Mouse (Mus musculus): ENCODE results near the gene Ripor3. TPM values are rescaled to one million over a fixed set of nuclear protein-coding genes. Genes with fewer than 3 reads are reported as not detected.
"Not testable (repeated sequence)": the region's sequence is repeated elsewhere in the genome, so short reads cannot be mapped to it uniquely, and the experiment has no call there.

Ripor3 gene
- polyA plus RNA-seq (2012; rRNA removed) (21.0 and 24.8 TPM in 2 replicates), polyA plus RNA-seq (2014; fragmentation: Nextera tagmentation; extraction: Ambion mirVana) (5.3 TPM in 2 replicates)

DNA sequence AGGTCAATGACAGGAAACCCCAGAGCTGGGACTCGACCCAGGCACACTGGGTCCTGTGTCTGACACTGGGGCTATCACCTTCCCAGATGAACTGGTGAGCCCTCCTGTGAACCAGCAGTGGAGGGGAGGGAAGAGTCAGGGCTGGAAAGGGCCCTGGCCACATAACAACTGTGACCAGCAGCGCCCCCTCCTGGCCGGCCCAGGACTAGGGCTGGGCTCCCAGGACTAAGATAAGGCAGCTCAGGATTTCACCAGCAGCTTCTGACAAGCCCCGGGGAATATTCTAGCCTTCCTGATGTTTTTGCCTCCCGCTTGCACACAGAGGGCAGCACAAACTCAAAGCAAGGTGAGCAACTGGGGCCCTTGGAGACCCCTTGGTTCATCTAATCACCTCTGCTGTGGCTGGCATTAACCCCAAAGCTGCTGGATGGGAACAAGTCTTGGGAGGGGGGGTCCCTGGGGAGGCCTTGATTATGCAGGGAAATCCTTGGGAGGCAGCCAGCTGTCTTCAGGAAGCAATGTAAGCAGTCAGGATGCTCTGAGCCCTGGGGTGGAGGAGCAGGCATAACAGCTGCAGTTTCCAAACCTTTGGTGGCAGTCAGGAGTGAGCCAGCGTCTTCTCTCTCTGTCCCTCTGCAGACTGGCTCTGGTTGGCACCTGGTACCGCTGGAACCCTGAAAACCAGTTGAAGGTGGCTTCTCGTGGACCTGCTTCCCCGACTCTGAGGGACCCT is at the start of gene Ripor3:
Gene Ripor3, minus strand, starts transcription at position 683 of the 733 bp plus-strand sequence.
- Histone ChIP-seq H3K4me2 (replicated peaks; ENCODE audit: low read depth, low read length, severe bottlenecking) (no peak within 1 kb of the TSS), H3K27ac (replicated peaks; ENCODE audit: low read depth, low read length) (peak within 1 kb of the TSS; percentile 5; the same call in 1 of the 2 replicates)
- no peak for TF ChIP-seq POLR2A (IDR thresholded peaks at IDR 0.05; ENCODE audit: borderline replicate concordance, extremely low read depth, insufficient read depth, insufficient read length)

DNA sequence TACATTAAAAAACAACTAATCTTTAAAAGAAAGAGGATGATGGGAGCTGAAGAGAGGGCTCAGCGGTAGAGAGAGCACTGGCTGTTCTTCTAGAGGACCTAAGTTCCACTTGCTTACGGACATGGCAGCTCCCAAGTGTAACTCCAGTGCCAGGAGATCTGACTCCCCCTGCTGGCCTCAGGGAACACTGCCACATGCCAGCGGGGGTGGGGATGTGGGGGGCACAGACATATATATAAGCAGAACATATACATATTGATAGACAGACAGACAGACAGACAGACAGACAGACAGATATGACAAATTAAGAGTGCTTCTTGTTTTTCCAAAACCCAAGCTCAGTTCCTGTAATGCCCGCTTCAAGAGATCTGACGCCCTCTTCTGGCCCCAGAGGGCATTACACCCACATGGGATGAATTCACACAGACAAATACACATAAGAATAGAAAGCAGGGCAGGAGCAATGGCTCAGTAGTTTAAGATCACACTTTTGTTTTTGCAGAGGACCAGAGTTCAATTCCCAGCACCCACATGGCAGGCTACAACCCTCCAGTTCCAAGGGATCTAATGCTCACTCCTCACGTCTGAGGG is 48.9 kb upstream of the Ripor3 start:
- 81% methylated on average over 6 of the region's 6 CpGs for WGBS
- DNase-seq (ENCODE audit: low spot score), result no peak

More for the DNA sequence above, at the start of gene Ripor3:
- H3K9me3 ChIP-seq (ENCODE audit: control insufficient read depth, low read length), result no peaks in the 10 kb centered on the region
- no peak within 1 kb of the TSS for H3K9ac ChIP-seq (ENCODE audit: low read depth, low read length, severe bottlenecking)
- no peaks in the 10 kb centered on the region for H3K27me3 ChIP-seq (ENCODE audit: control insufficient read depth, insufficient read depth, low read length)
- peaks cover 16% of the 10 kb centered on the region for H3K4me1 ChIP-seq (ENCODE audit: control insufficient read depth, insufficient read depth, low read length)
- ATAC-seq (ENCODE audit: low FRiP score, low read depth), result no peak
- no peak within 1 kb of the TSS for H3K4me3 ChIP-seq (replicated peaks; ENCODE audit: low read length)
- peak; percentile 56 for DNase-seq (ENCODE audit: low spot score)
- H3K36me3 ChIP-seq (ENCODE audit: control insufficient read depth, insufficient read depth, low read length), result no peaks in the 10 kb centered on the region
- 34% methylated on average over 9 of the region's 9 CpGs for WGBS

DNA sequence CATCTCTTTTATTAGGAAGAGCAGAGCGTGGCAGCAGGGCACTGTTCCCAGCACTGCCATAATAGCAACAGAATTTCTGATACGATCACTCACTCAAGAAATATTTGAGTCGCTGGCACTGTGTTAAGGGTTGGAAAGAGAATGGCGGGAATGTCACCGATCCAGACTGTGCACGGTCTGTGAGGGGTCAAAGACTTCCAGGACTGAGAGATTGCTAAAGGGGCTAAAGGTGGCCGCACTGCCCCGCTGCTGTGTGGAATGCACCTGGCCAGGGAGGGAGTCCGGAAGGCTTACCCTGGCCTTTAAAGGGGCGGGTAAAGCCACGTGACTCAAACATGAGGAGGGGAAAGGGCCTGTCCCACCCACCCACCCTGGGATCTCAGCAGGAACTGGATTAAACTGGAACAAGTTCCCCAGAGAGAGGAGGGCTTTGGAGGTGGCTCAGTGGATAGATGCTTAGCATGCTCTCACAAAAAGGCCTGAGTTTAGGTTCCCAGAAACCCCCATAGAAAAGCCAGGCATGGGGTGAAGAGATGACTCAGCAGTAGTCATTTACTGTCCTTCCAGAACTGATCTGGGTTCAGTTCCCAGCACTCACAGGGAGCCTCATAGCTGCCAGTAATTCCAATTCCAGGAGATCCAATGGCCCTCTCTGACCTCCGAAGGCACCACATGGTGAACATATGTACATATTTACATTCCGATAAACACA is 48.2 kb upstream of the Ripor3 start:
- no peak overlapping the region for H3K4me3 ChIP-seq (replicated peaks; ENCODE audit: low read length)
- no peaks in the 10 kb centered on the region for H3K9me3 ChIP-seq (ENCODE audit: control insufficient read depth, low read length)
- H3K36me3 ChIP-seq (ENCODE audit: control insufficient read depth, insufficient read depth, low read length), result no peaks in the 10 kb centered on the region
- no peak overlapping the region for H3K27ac ChIP-seq (replicated peaks; ENCODE audit: low read depth, low read length)
- no peak for TF ChIP-seq POLR2A (IDR thresholded peaks at IDR 0.05; ENCODE audit: borderline replicate concordance, extremely low read depth, insufficient read depth, insufficient read length)
- H3K27me3 ChIP-seq (ENCODE audit: control insufficient read depth, insufficient read depth, low read length), result no peaks in the 10 kb centered on the region
- no peak for DNase-seq (ENCODE audit: low spot score)
- H3K9ac ChIP-seq (ENCODE audit: low read depth, low read length, severe bottlenecking), result no peak overlapping the region
- peaks cover 16% of the 10 kb centered on the region for H3K4me1 ChIP-seq (ENCODE audit: control insufficient read depth, insufficient read depth, low read length)
- WGBS, result 28% methylated on average over 13 of the region's 13 CpGs
- H3K4me2 ChIP-seq (replicated peaks; ENCODE audit: low read depth, low read length, severe bottlenecking), result no peak overlapping the region
- no peak for ATAC-seq (ENCODE audit: low FRiP score, low read depth)

More for the DNA sequence above, 48.9 kb upstream of the Ripor3 start:
- no peak for ATAC-seq (ENCODE audit: low FRiP score, low read depth)
- Histone ChIP-seq H3K4me2 (replicated peaks; ENCODE audit: low read depth, low read length, severe bottlenecking) (no peak overlapping the region), H3K27me3 (ENCODE audit: control insufficient read depth, insufficient read depth, low read length) (no peaks in the 10 kb centered on the region), H3K9me3 (ENCODE audit: control insufficient read depth, low read length) (no peaks in the 10 kb centered on the region), H3K9ac (ENCODE audit: low read depth, low read length, severe bottlenecking) (no peak overlapping the region), H3K4me1 (ENCODE audit: control insufficient read depth, insufficient read depth, low read length) (peaks cover 16% of the 10 kb centered on the region), H3K27ac (replicated peaks; ENCODE audit: low read depth, low read length) (no peak overlapping the region), H3K36me3 (ENCODE audit: control insufficient read depth, insufficient read depth, low read length) (no peaks in the 10 kb centered on the region), H3K4me3 (replicated peaks; ENCODE audit: low read length) (no peak overlapping the region)
- no peak for TF ChIP-seq POLR2A (IDR thresholded peaks at IDR 0.05; ENCODE audit: borderline replicate concordance, extremely low read depth, insufficient read depth, insufficient read length)

DNA sequence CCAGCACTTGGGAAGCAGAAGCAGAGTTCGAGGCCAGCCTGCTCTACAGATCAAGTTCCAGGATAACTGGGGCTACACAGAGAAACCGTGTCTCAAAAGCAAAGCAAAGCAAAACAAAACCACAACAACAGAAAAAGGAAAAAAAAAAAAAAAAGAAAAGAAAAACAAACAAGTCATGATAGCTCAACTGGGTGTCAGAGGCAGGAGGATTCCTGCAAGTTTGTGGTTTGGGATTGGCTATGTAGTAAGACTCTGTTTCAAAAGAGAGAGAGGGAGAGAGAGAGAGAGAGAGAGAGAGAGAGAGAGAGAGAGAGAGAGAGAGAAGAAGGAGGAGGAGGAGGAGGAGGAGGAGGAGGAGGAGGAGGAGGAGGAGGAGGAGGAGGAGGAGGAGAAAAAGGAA is 47.5 kb upstream of the Ripor3 start:
- not testable (repeated sequence) for H3K27ac ChIP-seq (replicated peaks; ENCODE audit: low read depth, low read length); H3K9me3 ChIP-seq (ENCODE audit: control insufficient read depth, low read length); H3K9ac ChIP-seq (ENCODE audit: low read depth, low read length, severe bottlenecking); H3K4me3 ChIP-seq (replicated peaks; ENCODE audit: low read length); DNase-seq (ENCODE audit: low spot score); ATAC-seq (ENCODE audit: low FRiP score, low read depth); H3K36me3 ChIP-seq (ENCODE audit: control insufficient read depth, insufficient read depth, low read length); H3K27me3 ChIP-seq (ENCODE audit: control insufficient read depth, insufficient read depth, low read length); H3K4me2 ChIP-seq (replicated peaks; ENCODE audit: low read depth, low read length, severe bottlenecking)
- WGBS, result 68% methylated on average over 2 of the region's 2 CpGs
- H3K4me1 ChIP-seq (ENCODE audit: control insufficient read depth, insufficient read depth, low read length), result peaks cover 16% of the 10 kb centered on the region

DNA sequence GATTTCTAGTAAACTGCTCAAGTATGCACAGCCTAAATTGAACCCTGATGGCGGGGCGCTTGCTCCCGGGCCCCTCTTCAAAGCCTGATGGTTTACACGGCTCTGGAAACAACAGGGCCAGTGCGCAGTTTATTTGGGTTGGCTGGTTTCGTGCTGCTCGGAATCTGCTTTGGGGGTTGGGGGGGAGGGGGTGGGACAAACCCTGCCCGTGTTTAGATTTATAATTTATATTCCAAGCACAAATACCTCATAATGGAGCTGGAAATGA is 46.2 kb upstream of the Ripor3 start:
- TF ChIP-seq POLR2A (IDR thresholded peaks at IDR 0.05; ENCODE audit: borderline replicate concordance, extremely low read depth, insufficient read depth, insufficient read length), result no peak
- H3K9me3 ChIP-seq (ENCODE audit: control insufficient read depth, low read length), result no peaks in the 10 kb centered on the region
- ATAC-seq (ENCODE audit: low FRiP score, low read depth) (peak; percentile 61; the same call in 1 of the 2 replicates), DNase-seq (ENCODE audit: low spot score) (peak; percentile 52)
- no peaks in the 10 kb centered on the region for H3K36me3 ChIP-seq (ENCODE audit: control insufficient read depth, insufficient read depth, low read length)
- no peak overlapping the region for H3K9ac ChIP-seq (ENCODE audit: low read depth, low read length, severe bottlenecking)
- no peaks in the 10 kb centered on the region for H3K27me3 ChIP-seq (ENCODE audit: control insufficient read depth, insufficient read depth, low read length)
- peak overlapping the region; percentile 53 for H3K27ac ChIP-seq (replicated peaks; ENCODE audit: low read depth, low read length)
- H3K4me2 ChIP-seq (replicated peaks; ENCODE audit: low read depth, low read length, severe bottlenecking), result 0 out of 2 replicates have a peak overlapping the region, but pooled peaks have one; percentile 17
- 17% methylated on average over 8 of the region's 8 CpGs for WGBS
- H3K4me3 ChIP-seq (replicated peaks; ENCODE audit: low read length), result no peak overlapping the region
- peaks cover 16% of the 10 kb centered on the region for H3K4me1 ChIP-seq (ENCODE audit: control insufficient read depth, insufficient read depth, low read length)

All from limb, embryonic 14.5 days (tissue).